Mouse (Mus musculus): ENCODE data around the gene Anxa1. TPM values are rescaled to one million over a fixed set of nuclear protein-coding genes. Genes with fewer than 3 reads are reported as not detected.

The Anxa1 gene
- 246 TPM for polyA plus RNA-seq (2014; fragmentation: Illumina TruSeq; extraction: RNeasy Lipid Tissue Mini Kit (QIAGEN cat#74804); ENCODE audit: insufficient read depth, low read depth, low replicate concordance)

DNA sequence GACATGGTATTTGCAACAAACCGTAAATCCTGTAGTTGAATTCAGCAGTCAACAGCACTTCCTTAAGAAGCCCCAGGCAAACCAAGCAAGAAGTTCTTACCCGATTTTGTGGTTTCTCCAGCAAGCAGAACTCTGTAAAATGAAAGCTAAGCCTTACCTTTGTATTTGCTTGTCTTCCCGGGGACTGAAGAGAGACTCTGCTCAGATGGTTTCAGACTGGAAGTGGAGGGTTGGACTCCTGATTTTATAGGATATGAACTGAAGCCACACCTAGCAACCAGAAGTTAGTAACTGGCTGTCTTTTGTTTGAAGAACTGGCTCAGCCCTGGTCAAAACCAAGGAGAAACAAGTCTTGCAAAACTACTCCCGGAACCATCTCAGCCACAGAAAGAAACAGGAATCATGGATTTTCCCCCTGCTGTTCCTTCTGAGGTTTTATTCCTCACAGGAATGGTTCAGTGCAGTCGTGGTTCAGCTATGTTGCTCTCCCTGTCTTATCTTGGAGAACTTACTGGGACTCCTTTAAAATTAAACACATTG is at the start of gene Anxa1:
Anxa1 (minus strand) TSS at position 490 of the 540 bp plus-strand sequence.

Other genes with a start within 250 kb of the Anxa1 start
- 796 TPM for gene Aldh1a1, start 101.8 kb upstream of the Anxa1 start, polyA plus RNA-seq (2014; fragmentation: Illumina TruSeq; extraction: RNeasy Lipid Tissue Mini Kit (QIAGEN cat#74804); ENCODE audit: insufficient read depth, low read depth, low replicate concordance)

Measured in lung, adult 10 weeks (tissue).